Mouse (Mus musculus) liver, embryonic 11.5 days (tissue): ENCODE results near the gene Dnase1l3. TPM values are rescaled to one million over a fixed set of nuclear protein-coding genes. Genes with fewer than 3 reads are reported as not detected.

Experiments
- ATAC-seq: fragments of 200-750 bp; cut with Nextera tagmentation; replicated peaks from 2 replicates; pipeline ENCODE4 v1.8.0; 2017; ENCODE audit warnings: moderate number of reproducible peaks, mild to moderate bottlenecking, moderate TSS enrichment, moderate library complexity; ENCODE audit not compliant: low FRiP score
- DNase-seq: peaks from one replicate; pipeline ENCODE4 v3.0.0-alpha.2; 2017; ENCODE audit warnings: low spot score
- H3K27ac ChIP-seq: fragments of 300-500 bp; sonication (generic); 2 replicates; pipeline ENCODE4 v1.5.1; 2014; ENCODE audit warnings: mild to moderate bottlenecking, low read depth, low read length, control low read depth
- H3K27me3 ChIP-seq: fragments of 300-500 bp; sonication (generic); replicated peaks from 2 replicates; pipeline ENCODE4 v1.6.1; 2014; ENCODE audit warnings: low read length, mixed read lengths; ENCODE audit not compliant: control insufficient read depth, insufficient read depth
- H3K36me3 ChIP-seq: fragments of 300-500 bp; sonication (generic); 2 replicates; pipeline ENCODE4 v1.6.1; 2014; ENCODE audit warnings: mild to moderate bottlenecking, low read length, moderate library complexity, mixed read lengths; ENCODE audit not compliant: control insufficient read depth, insufficient read depth
- H3K4me1 ChIP-seq: fragments of 300-500 bp; sonication (generic); replicated peaks from 2 replicates; pipeline ENCODE4 v1.6.1; 2014; ENCODE audit warnings: low read length, mixed read lengths; ENCODE audit not compliant: control insufficient read depth, insufficient read depth
- H3K4me2 ChIP-seq: fragments of 300-500 bp; sonication (generic); 2 replicates; pipeline ENCODE4 v1.6.1; 2014; ENCODE audit warnings: mild to moderate bottlenecking, control low read depth, moderate library complexity
- H3K4me3 ChIP-seq: fragments of 300-500 bp; sonication (generic); 2 replicates; pipeline ENCODE4 v1.5.1; 2014; ENCODE audit warnings: low read depth, low read length, control low read depth
- H3K9ac ChIP-seq: fragments of 300-500 bp; sonication (generic); 2 replicates; pipeline ENCODE4 v1.6.1; 2014; ENCODE audit warnings: low read depth, low read length, control low read depth
- H3K9me3 ChIP-seq: fragments of 300-500 bp; sonication (generic); 2 replicates; pipeline ENCODE4 v1.6.1; 2016; ENCODE audit warnings: low read length, inconsistent platforms, mixed read lengths; ENCODE audit not compliant: control insufficient read depth
- WGBS: fragments of 180-500 bp; shearing (Covaris S2); extraction: QIAGEN DNeasy Blood & Tissue Kit; methylation state at CpG from one replicate; pipeline ENCODE4 v1.1.7; 2014; 5-methylcytosine and 5-hydroxymethylcytosine counted together
- polyA plus RNA-seq: library from polyadenylated mRNA; unstranded; fragments of >200 nt; fragmentation: Nextera tagmentation; extraction: Ambion mirVana; gene quantifications from 2 replicates; pipeline ENCODE4 v1.2.1, GENCODE M21; 2014

Gene Dnase1l3
- polyA plus RNA-seq = 0.73 and 0.79 TPM in 2 replicates

- no peak for DNase-seq
- Histone ChIP-seq H3K27me3 (0 out of 2 replicates have a peak, but pooled peaks cover 2% of the 10 kb centered on the region), H3K9ac (no peak within 1 kb of the TSS), H3K4me1 (no peaks in the 10 kb centered on the region), H3K36me3 (no peaks in the 10 kb centered on the region), H3K4me2 (no peak within 1 kb of the TSS), H3K9me3 (no peaks in the 10 kb centered on the region), H3K27ac (no peak within 1 kb of the TSS), H3K4me3 (no peak within 1 kb of the TSS)
- WGBS = 58% methylated on average over 8 of the region's 8 CpGs
- peak; percentile 39; the same call in 1 of the 2 replicates for ATAC-seq
Measured at GRCm38 (mm10) chr14:7994271-7994767, at the start of gene Dnase1l3. Gene Dnase1l3 (minus strand): TSS chr14:7994573.

- Histone ChIP-seq H3K9me3 (no peaks in the 10 kb centered on the region), H3K27me3 (no peaks in the 10 kb centered on the region), H3K9ac (no peak overlapping the region), H3K36me3 (no peaks in the 10 kb centered on the region), H3K4me2 (no peak overlapping the region), H3K4me1 (no peaks in the 10 kb centered on the region), H3K27ac (no peak overlapping the region), H3K4me3 (no peak overlapping the region)
- DNase-seq = no peak
- no peak for ATAC-seq
- whole genome bisulfite sequencing = 93% methylated on average over 9 of the region's 9 CpGs
Measured at GRCm38 (mm10) chr14:8042577-8042976, 48.2 kb upstream of the Dnase1l3 start.

DNA sequence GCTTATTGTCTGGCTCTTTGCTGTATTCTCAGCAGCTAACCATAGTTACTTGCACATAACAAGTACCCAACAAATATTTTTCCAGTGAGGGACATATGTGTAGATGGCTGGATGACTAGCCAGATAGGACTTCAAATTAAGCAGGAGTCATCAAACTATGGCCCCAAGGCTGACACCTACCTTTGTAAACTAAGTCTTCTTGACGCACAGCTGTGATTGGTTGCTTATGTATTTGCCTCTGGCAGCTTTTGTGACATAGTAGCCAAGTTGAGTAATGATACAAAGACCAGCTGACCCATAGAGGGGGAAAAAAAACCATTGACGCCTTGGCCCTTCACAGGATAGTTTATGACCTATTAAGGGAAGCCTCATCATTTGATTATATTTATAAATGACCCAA, 47.7 kb upstream of the Dnase1l3 start:
- no peaks in the 10 kb centered on the region for H3K27me3 ChIP-seq
- H3K9me3 ChIP-seq = no peaks in the 10 kb centered on the region
- no peaks in the 10 kb centered on the region for H3K4me1 ChIP-seq
- ATAC-seq (no peak), DNase-seq (no peak)
- H3K36me3 ChIP-seq = no peaks in the 10 kb centered on the region
- H3K4me3 ChIP-seq = no peak overlapping the region
- H3K4me2 ChIP-seq = no peak overlapping the region
- H3K27ac ChIP-seq = no peak overlapping the region
- no peak overlapping the region for H3K9ac ChIP-seq
- 87% methylated on average over 2 of the region's 2 CpGs for WGBS

DNA sequence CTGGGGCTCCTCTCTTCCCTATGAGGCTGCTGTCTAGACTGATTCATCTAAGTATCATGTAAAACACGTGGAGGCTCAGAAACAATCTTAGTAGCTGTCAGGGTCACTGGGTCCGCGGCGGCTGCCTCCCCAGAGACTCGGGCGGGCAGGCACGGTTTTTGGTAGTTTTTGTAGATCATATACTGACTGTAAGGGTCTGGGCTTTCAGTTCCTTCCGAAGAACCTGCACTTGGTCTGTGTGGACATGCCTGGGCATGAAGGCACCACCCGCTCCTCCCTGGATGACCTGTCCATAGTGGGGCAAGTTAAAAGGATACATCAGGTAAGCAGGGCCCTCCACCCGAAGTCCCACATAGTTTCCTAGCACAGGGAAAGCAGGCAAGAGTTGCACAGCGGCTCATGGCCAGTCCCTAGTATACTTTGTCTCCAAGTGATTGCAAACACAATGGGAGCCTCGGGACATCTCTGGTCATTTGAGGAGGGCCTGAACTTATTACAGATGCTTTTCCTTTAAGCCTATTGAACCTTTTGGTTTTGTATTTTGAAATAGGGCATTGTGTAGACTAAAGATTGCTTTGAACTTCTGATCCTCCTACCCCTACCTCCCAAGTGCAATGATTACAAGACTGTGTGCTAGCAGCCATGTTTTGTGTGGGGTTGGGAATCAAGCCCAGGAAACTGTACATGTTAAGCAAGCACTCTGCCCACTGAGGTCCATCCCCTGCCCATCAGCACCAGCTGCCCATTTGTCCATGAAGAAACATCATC, 46.7 kb upstream of the Dnase1l3 start:
- H3K4me3 ChIP-seq = no peak overlapping the region
- H3K4me2 ChIP-seq = no peak overlapping the region
- ATAC-seq (no peak), DNase-seq (no peak)
- H3K27me3 ChIP-seq = no peaks in the 10 kb centered on the region
- H3K9ac ChIP-seq = no peak overlapping the region
- H3K4me1 ChIP-seq = no peaks in the 10 kb centered on the region
- H3K9me3 ChIP-seq = no peaks in the 10 kb centered on the region
- 84% methylated on average over 12 of the region's 12 CpGs for WGBS
- no peak overlapping the region for H3K27ac ChIP-seq
- no peaks in the 10 kb centered on the region for H3K36me3 ChIP-seq

GRCm38 (mm10) chr14:8040179-8040578, 45.8 kb upstream of the Dnase1l3 start:
- H3K4me1 ChIP-seq = no peaks in the 10 kb centered on the region
- 72% methylated on average over 3 of the region's 3 CpGs for WGBS
- ATAC-seq (no peak), DNase-seq (no peak)
- H3K36me3 ChIP-seq = no peaks in the 10 kb centered on the region
- no peak overlapping the region for H3K4me2 ChIP-seq
- H3K4me3 ChIP-seq = no peak overlapping the region
- no peaks in the 10 kb centered on the region for H3K9me3 ChIP-seq
- H3K27ac ChIP-seq = no peak overlapping the region
- no peaks in the 10 kb centered on the region for H3K27me3 ChIP-seq
- H3K9ac ChIP-seq = no peak overlapping the region

DNA sequence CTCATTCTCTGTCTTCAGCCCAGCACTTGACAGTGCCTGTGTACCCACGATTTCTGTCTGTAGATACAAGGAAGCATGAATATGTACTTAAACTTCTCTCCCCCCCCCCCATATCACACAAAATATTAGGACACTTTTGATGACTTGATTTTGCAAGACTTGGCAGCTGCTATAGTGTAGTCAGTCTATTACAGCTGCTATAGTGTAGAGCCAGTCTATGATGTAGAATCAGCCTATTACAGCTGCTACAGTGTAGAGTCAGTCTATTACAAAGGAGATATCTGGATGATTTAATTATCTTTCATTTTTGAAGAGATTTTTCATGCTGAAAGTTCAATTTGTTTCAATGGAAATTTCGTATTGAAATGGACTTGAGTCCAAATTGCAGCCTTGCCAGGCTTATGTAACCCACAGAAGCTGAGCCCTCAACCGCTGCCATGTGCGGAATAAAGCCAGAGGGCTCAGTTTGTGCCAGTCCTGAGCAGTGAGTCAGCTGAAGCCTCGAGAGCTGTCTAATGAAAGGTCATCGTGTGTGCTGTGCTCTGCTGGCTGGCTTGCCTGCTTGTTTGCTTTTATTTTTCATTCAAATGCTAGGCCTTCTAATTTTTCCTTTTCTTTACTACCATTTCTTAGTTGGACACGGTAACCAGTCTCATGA, 44.5 kb upstream of the Dnase1l3 start:
- ATAC-seq (no peak), DNase-seq (no peak)
- H3K27ac ChIP-seq = no peak overlapping the region
- no peak overlapping the region for H3K4me2 ChIP-seq
- H3K4me1 ChIP-seq = no peaks in the 10 kb centered on the region
- H3K36me3 ChIP-seq = no peaks in the 10 kb centered on the region
- 83% methylated on average over 7 of the region's 7 CpGs for WGBS
- H3K4me3 ChIP-seq = no peak overlapping the region
- no peaks in the 10 kb centered on the region for H3K27me3 ChIP-seq
- H3K9ac ChIP-seq = no peak overlapping the region
- H3K9me3 ChIP-seq = no peaks in the 10 kb centered on the region

GRCm38 (mm10) chr14:8038150-8038549, 43.8 kb upstream of the Dnase1l3 start:
- H3K36me3 ChIP-seq = no peaks in the 10 kb centered on the region
- H3K4me2 ChIP-seq = no peak overlapping the region
- WGBS = 42% methylated on average over 5 of the region's 5 CpGs
- no peak overlapping the region for H3K4me3 ChIP-seq
- no peaks in the 10 kb centered on the region for H3K27me3 ChIP-seq
- DNase-seq = no peak
- no peaks in the 10 kb centered on the region for H3K9me3 ChIP-seq
- H3K4me1 ChIP-seq = no peaks in the 10 kb centered on the region
- ATAC-seq = no peak
- H3K27ac ChIP-seq = no peak overlapping the region
- H3K9ac ChIP-seq = no peak overlapping the region

DNA sequence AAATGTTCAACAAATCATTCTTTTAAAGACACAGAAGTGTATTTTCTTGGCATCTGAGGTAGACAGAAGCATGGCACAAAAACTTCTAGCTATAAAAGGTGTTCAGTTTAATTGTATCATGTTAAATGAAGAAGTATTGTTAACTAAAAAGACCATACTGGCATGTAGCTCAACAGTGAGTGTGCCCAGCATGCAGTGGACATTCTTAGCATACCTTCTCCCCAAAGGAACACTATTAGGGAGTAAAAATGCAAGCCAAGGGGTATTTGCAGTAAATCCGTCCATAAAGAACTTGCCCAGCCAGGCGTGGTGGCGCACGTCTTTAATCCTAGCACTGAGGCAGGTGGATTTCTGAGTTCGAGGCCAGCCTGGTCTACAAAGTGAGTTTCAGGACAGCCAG, 42.0 kb upstream of the Dnase1l3 start:
- no peaks in the 10 kb centered on the region for H3K9me3 ChIP-seq
- H3K4me3 ChIP-seq = no peak overlapping the region
- H3K27ac ChIP-seq = no peak overlapping the region
- ATAC-seq (no peak), DNase-seq (no peak)
- no peak overlapping the region for H3K4me2 ChIP-seq
- no peaks in the 10 kb centered on the region for H3K36me3 ChIP-seq
- WGBS = 84% methylated on average over 5 of the region's 5 CpGs
- H3K27me3 ChIP-seq = no peaks in the 10 kb centered on the region
- H3K4me1 ChIP-seq = no peaks in the 10 kb centered on the region
- H3K9ac ChIP-seq = no peak overlapping the region

- WGBS = 85% methylated on average over 6 of the region's 6 CpGs
- H3K9ac ChIP-seq = no peak overlapping the region
- no peaks in the 10 kb centered on the region for H3K4me1 ChIP-seq
- H3K4me2 ChIP-seq = no peak overlapping the region
- no peak overlapping the region for H3K27ac ChIP-seq
- H3K4me3 ChIP-seq = no peak overlapping the region
- DNase-seq (no peak), ATAC-seq (no peak)
- H3K36me3 ChIP-seq = no peaks in the 10 kb centered on the region
- H3K27me3 ChIP-seq = no peaks in the 10 kb centered on the region
- H3K9me3 ChIP-seq = no peaks in the 10 kb centered on the region
Measured at GRCm38 (mm10) chr14:8035951-8036350, 41.6 kb upstream of the Dnase1l3 start.
